Mouse (Mus musculus): ENCODE results near the gene Olfr521. TPM values are rescaled to one million over a fixed set of nuclear protein-coding genes. Genes with fewer than 3 reads are reported as not detected.
"Not testable (repeated sequence)": the region's sequence is repeated elsewhere in the genome, so short reads cannot be mapped to it uniquely, and the experiment has no call there.

Olfr521 gene
- total and polyA plus RNA-seq, 3 experiments = not detected

DNA sequence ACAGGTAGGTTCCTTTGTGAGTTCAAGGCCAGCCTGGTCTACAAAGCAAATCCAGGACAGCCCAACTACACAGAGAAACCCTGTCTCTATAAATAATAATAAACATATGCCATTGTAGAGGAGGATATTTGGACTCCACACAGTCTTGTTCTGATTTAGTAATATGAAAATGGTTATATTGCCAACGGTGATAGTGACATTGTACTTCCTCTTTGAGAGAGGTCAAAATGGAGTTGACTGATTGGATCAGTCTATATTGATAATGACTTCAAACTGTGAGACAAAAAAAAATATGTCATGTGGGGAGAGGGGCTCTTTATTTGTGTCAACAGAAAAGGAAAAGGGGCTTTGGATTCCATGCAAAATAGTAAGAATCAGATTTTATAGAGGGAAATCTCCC, 42.0 kb downstream of the Olfr521 start:
- Histone ChIP-seq H3K79me2 (replicated peaks; ENCODE audit: control insufficient read depth, extremely low read depth, insufficient read depth, poor library complexity, severe bottlenecking) (no peaks in the 10 kb centered on the region), H3K9ac (ENCODE audit: insufficient read depth, low read depth) (no peak overlapping the region), H3K9me3 (replicated peaks; ENCODE audit: low read length) (peaks cover 5% of the 10 kb centered on the region), H3K4me2 (ENCODE audit: insufficient read depth, low read depth, poor library complexity, severe bottlenecking) (no peak overlapping the region), H3K27me3 (replicated peaks) (no peaks in the 10 kb centered on the region), H3K36me3 (replicated peaks in 1 of 2; ENCODE audit: control insufficient read depth in 1 of 2, insufficient read depth in 1 of 2, low read length in 1 of 2) (peaks cover 3 to 16% of the 10 kb centered on the region in 2 experiments), H3K4me3 (replicated peaks in 1 of 3; ENCODE audit: low read depth in 2 of 3, low read length in 2 of 3, poor library complexity in 1 of 3) (no peak overlapping the region), H3K4me1 (ENCODE audit: control insufficient read depth in 1 of 2, insufficient read depth in 2 of 2) (peaks cover 0 to 11% of the 10 kb centered on the region in 2 experiments; a peak in 2 of 4 replicates), H3K27ac (ENCODE audit: insufficient read depth, low read depth) (no peak overlapping the region)
- dilution Hi-C loops (cut with MboI; ENCODE audit: extremely low pct_ligation_motif_present, extremely low pct_unique_long_range_greater_than_20kb, low sequenced_read_pairs) = no loop called here
- no peak for DNase-seq (ENCODE audit: extremely low read depth)
- in situ Hi-C loops (cut with MboI; ENCODE audit: low pct_ligation_motif_present, low pct_unique_long_range_greater_than_20kb, low sequenced_read_pairs) = no loop called here
- TF ChIP-seq SIN3A (IDR thresholded peaks at IDR 0.05; ENCODE audit: low read length) (no peak), CTCF (conservative IDR thresholded peaks at IDR 0.05 in 1 of 2, IDR thresholded peaks at IDR 0.05 in 1 of 2; ENCODE audit: low read depth in 2 of 2, low read length in 2 of 2) (no peak), TBP (conservative IDR thresholded peaks at IDR 0.05; ENCODE audit: low read depth, low read length) (no peak), RCOR1 (conservative IDR thresholded peaks at IDR 0.05; ENCODE audit: low read depth, low read length) (no peak), POLR2AphosphoS2 (IDR thresholded peaks at IDR 0.05; ENCODE audit: low read depth, low read length) (no peak), ZNF384 (IDR thresholded peaks at IDR 0.05; ENCODE audit: low read depth, low read length) (no peak), JUN (IDR thresholded peaks at IDR 0.05; ENCODE audit: insufficient read depth, low read depth, low read length) (no peak), ZC3H11A (IDR thresholded peaks at IDR 0.05; ENCODE audit: low read depth, low read length) (no peak), UBTF (IDR thresholded peaks at IDR 0.05; ENCODE audit: low read depth, low read length) (no peak), USF1 (IDR thresholded peaks at IDR 0.05; ENCODE audit: low read depth, low read length) (no peak), TCF12 (IDR thresholded peaks at IDR 0.05; ENCODE audit: low read depth, low read length) (no peak), JUND (conservative IDR thresholded peaks at IDR 0.05; ENCODE audit: low read depth, low read length) (no peak), MYC (IDR thresholded peaks at IDR 0.05; ENCODE audit: low read depth, low read length) (no peak), MAX (IDR thresholded peaks at IDR 0.05; ENCODE audit: low read length) (no peak), BHLHE40 (IDR thresholded peaks at IDR 0.05; ENCODE audit: low read depth, low read length) (no peak), KAT2A (IDR thresholded peaks at IDR 0.05; ENCODE audit: insufficient replicate concordance, low read length) (no peak)

DNA sequence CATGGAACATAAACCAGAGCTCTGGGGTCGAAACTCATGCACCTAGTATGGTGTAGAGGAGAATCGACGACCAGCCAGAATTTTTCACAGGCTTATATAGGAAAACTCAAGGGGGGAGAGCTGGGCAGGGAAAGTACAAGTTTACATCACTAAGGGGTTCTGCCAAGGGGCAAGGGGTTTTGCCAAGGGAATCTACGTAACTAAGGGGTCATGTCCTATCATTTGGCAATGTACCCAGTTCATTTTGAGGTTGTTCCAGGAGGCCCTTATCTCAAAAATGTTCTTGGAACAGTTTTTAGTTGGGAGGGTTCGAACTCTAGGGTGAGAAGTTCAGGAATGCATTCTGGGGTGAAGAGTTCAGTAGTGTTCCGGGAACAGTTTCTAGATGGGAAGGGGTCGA, 43.7 kb downstream of the Olfr521 start:
- H3K79me2 ChIP-seq (replicated peaks; ENCODE audit: control insufficient read depth, extremely low read depth, insufficient read depth, poor library complexity, severe bottlenecking); H3K27ac ChIP-seq (ENCODE audit: insufficient read depth, low read depth); DNase-seq (ENCODE audit: extremely low read depth); in situ Hi-C loops (cut with MboI; ENCODE audit: low pct_ligation_motif_present, low pct_unique_long_range_greater_than_20kb, low sequenced_read_pairs); H3K9ac ChIP-seq (ENCODE audit: insufficient read depth, low read depth); dilution Hi-C loops (cut with MboI; ENCODE audit: extremely low pct_ligation_motif_present, extremely low pct_unique_long_range_greater_than_20kb, low sequenced_read_pairs); H3K9me3 ChIP-seq (replicated peaks; ENCODE audit: low read length); H3K4me3 ChIP-seq (replicated peaks in 1 of 3; ENCODE audit: low read depth in 2 of 3, low read length in 2 of 3, poor library complexity in 1 of 3); H3K4me2 ChIP-seq (ENCODE audit: insufficient read depth, low read depth, poor library complexity, severe bottlenecking); H3K27me3 ChIP-seq (replicated peaks): not testable (repeated sequence)
- H3K36me3 ChIP-seq (replicated peaks in 1 of 2; ENCODE audit: control insufficient read depth in 1 of 2, insufficient read depth in 1 of 2, low read length in 1 of 2) = peaks cover 8 to 29% of the 10 kb centered on the region in 2 experiments
- H3K4me1 ChIP-seq (ENCODE audit: control insufficient read depth in 1 of 2, insufficient read depth in 2 of 2) = peaks cover 0 to 11% of the 10 kb centered on the region in 2 experiments; a peak in 2 of 4 replicates

Measured in CH12.LX (cell line).